Mouse (Mus musculus) liver, postnatal 0 days (tissue): ENCODE measurements around the gene Trp53tg5.

ENCODE experiments used
- CTCF ChIP-seq: sonication (generic); IDR thresholded peaks from 2 replicates; pipeline ENCODE4 v1.5.1; 2016; ENCODE audit warnings: antibody characterized with exemption, low read depth
- EP300 ChIP-seq: IDR thresholded peaks from 2 replicates; pipeline ENCODE4 v1.6.1; 2016; ENCODE audit warnings: antibody characterized with exemption, low read depth, mild to moderate bottlenecking

DNA sequence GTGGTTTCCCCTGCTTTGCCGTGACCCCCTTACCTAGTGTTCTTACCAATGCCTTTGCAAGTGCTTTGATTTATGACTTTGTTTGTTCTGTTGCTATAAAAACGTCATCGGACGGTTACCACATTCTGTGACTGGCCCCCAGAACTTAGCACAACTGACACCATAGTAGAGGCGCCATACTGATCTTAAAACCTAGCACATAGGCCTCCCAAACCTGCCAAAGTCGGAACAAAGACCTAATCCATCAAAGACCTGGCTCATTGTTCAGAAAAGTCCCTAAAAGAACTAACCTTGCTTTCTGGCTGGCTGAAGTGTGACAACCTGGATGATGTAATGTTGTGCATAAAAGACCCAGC lies 45.6 kb upstream of the Trp53tg5 start:
- TF ChIP-seq EP300 (no peak), CTCF (no peak)
